Mouse (Mus musculus) brain, embryonic 14.5 days (tissue): ENCODE results near the gene Nt5c3b.

Experiments used
- CTCF ChIP-seq: fragments of 200-500 bp; IDR thresholded peaks from 2 replicates; pipeline ENCODE4 v1.5.1; 2012; ENCODE audit warnings: inconsistent platforms, mild to moderate bottlenecking, moderate library complexity, borderline replicate concordance; ENCODE audit not compliant: insufficient read depth, insufficient read length; ENCODE audit errors: extremely low read depth
- POLR2A ChIP-seq: fragments of 200-500 bp; IDR thresholded peaks from 2 replicates; pipeline ENCODE4 v1.6.1; 2012; ENCODE audit warnings: mild to moderate bottlenecking, inconsistent platforms, borderline replicate concordance; ENCODE audit not compliant: poor library complexity, insufficient read depth, insufficient read length, severe bottlenecking; ENCODE audit errors: extremely low read depth

- no peak for TF ChIP-seq CTCF
- no peak for TF ChIP-seq POLR2A
Measured at GRCm38 (mm10) chr11:100395200-100395599, 46.4 kb downstream of the Nt5c3b start.
